Mouse (Mus musculus) inflammation-experienced regulatory T-cells, adult 6 months (primary cell): Measurements from ENCODE around the gene Gm49336. TPM values are rescaled to one million over a fixed set of nuclear protein-coding genes. Genes with fewer than 3 reads are reported as not detected.

Source experiments
- ATAC-seq: one replicate; pipeline ENCODE4 v1.8.0; 2017
- polyA plus RNA-seq, 3 experiments: library from polyadenylated mRNA; unstranded; fragments of 100-300 nt; shearing (Covaris generic); gene quantifications; one replicate each; pipeline ENCODE4 v1.2.1; 2017

Gene Gm49336
- polyA plus RNA-seq: 10 to 100 TPM; 15.5 to 20.0 (median 17.9) TPM

DNA sequence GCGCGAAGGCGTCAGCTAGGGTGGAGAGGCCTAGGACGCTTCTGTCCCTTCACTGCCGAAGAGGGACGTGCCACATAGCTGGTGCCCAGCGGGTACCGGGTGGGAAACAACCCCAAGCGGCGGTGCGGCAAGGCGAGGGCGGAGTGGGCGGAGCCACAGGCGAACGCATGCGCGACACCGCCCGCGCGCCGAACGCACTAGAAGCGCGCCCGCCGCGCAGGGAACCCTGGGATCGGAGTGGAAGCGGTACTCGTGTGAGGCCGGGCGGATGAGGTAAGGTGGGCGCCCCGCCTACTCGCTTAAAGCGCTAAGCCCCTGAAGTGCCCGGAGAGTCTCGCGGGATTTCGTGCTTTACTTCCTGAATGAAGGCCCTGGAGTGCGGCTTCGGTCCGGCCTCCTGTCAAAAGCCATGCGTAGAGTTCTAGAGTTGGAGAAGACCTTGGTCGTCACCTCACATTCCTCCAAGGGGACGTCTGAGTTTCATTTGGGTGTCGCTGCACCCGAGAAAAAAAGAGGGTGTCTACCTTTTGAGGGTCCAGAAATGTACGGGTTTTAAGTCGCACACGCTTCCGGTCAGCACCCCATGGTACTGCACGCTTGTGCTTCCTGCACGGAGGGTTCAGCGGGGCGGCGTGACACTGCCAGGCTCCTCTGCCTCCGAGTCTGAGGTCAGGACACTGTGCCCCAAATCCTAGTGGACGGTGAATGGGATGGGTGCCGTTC is at the start of gene Gm49336, which contains the start of gene Nupl1:
Gene Gm49336, minus strand, starts transcription at position 227 of the 723 bp plus-strand sequence.
Gene Nupl1, minus strand, starts transcription at position 151 of the 723 bp plus-strand sequence.
- ATAC-seq: peak; percentile 95

DNA sequence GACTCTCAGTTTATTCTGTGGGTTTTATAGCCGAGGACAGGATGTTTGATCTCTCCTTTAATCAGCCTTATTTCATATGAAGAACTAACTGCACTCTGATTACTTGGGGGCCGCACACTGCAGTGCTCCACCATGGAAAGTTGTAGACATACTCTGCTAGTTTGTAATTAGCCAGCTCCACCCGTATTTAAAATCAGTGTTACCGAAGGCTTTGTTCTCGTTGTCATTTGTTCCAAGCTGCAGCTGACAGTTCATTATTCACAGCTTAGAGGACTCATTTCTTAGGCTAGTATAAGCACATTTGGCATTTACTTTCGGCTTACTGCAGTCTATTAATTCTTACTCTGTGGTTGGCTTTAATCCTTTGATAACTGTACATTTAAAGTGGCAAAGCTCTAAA is 49.7 kb upstream of the Gm49336 start:
- ATAC-seq: no peak

DNA sequence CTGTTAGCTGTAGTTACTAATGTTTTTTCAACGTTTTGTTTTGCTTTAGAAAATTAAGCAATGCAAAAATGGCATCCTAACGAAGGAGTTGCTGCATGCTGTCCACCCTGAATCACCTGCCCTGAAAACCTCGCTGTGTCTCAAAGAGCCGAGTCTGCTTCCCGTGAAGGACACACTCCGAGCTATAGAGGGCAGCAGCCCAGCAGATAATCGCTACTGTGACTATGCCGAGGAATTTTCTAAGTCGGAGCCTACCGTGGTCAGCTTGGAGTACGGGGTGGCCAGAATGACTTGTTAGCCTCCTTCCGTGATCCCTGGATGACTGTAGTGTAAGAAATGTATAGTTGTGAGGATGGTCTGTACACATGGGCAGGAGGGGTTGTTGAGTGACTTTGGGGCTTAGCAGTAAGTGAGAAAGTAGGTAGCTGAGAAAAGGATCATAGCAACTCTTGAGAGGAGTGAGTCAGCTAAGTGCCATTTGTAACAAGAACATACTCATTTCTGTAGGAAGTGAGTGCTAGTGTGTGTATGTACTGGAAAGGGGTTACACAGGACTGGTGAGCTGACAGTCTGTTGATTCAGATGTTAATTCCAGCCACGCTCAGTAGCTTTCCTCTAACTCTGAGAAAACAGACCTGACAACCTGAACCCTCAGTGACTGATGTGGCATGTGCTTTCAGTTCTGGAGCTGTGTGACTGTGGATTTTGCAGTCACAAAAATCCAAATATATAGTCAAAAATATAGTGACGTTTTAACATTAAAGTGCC is 49.1 kb upstream of the Gm49336 start:
- ATAC-seq: no peak

DNA sequence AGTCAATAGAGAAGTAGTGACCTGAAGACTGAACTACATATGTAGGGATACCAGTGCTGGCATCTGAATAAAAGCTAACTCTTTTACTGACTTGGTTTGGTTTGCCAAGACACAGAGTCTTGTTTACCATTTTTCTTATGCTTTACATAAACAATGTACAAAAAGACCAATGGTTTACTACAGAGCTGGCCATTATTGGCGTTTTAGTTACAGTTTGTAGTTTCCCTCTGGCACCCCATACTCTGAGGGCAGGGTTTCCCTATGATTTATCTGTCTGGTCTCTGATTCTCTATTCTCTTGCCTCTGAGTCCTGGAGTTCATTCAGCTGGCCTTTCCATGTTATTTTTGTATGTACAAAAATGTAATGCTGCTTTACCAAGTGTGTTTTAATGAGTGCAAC is 44.2 kb upstream of the Gm49336 start:
- no peak for ATAC-seq

DNA sequence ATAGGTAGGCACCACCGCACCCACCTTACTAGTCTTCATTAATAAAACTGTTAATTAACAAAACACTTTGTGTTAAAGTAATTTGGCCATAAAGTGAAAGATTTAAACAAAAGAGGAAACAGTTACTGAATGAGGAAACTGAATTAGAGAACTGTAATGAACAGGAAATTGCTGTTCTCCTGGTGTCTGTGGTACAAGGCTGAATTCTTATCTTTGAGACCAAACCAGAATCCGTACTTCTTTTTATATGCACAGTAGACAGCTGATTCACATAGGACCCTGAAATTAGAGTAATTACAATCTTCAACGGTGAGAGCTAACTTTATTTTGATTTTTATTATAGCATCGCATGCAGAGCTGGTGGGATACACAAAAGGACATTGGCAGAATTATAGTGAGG is 39.1 kb upstream of the Gm49336 start:
- no peak for ATAC-seq

DNA sequence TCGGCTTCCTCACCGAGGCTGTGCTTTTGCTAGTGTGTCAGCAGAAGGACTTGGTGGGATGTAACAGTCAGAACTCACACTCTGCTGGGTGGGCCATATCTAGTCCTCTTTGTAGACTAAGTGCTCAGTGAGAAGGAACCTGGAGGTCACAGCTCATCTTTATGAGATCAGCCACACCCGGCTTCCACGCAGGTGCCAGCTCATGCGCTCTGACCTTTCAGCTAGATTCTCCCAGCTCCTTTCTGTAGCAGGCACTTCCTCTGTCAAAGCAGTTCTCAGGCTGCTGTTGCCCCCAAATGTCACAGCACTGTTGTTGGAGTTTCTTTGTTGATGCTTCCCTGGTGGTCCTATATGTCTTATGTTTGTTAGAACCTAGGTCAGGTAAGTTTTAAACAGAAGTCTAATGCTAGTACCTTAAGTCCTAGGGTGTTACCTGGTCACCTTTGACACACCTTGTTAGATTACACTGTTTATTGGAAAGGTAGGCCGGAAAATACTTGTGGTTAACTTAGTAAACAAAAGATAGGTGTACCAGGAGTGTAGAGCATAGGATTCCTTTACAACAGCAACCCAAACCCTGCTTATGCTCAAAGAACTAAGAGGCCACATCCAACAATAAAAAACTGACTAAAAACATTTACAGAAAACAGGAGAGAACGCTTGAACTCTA is 35.0 kb upstream of the Gm49336 start:
- ATAC-seq: no peak

DNA sequence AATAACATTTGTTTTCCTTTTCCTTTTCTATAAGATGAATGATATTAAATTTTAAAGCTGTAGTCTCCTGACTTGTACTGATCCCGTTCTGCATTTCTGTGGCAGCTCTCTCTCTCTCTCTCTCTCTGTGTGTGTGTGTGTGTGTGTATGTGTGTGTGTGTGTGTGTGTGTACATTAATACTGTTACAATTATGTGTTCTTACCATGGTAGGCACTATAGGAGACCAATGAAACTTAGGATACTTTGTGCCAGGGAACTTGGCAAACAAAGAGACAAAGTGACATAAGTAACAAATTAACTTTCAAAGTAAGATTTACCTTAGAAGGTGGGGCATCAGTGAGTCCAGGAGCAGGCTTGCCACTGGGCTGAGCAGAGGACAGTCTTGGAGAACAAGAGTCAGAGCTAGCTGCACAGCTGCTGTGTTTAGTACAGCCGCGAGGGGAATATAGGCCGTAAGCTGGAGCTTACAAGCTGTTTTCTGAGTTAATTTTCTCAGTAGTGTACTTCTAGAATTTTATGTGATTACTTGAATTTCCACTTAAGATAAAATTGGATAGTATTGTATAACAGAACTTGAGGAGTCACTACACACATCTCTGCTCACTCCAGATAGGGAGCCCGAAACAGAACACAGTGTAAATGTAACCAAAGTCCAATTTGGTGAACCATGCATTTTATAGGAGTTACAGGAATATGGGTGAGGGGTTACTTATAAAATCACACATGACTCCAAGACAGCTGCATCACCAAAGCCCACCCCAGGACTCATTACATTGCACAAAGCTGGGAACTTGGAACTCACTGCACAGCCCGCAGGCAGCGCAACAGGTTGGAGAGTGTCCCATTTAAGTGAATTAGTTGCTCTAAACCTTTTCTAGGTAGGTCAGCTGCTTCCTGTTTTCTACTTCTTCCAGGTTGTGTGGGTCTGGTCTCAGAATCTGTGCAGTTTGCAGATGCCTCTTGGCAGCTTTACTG is 24.3 kb upstream of the Gm49336 start:
- ATAC-seq: no peak

DNA sequence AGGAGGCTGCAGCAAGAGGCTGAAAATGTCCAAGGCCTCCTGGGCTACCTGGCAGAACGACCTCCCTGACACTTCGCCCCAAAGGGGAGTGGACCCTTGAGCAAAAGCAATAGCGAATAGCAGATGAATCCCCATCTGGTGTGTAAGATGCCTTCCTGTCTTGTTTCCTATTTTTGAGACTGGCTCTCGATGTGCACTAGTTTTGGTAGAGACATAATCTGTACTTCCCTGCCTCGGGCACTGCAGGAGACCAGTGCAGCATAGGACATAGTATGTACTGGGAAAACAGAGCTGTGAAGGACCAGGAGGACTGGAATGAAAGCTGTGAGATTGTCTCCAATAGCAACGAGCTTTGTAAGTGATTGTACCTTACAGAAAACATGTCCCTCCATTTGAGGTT is 22.0 kb upstream of the Gm49336 start:
- ATAC-seq: no peak

DNA sequence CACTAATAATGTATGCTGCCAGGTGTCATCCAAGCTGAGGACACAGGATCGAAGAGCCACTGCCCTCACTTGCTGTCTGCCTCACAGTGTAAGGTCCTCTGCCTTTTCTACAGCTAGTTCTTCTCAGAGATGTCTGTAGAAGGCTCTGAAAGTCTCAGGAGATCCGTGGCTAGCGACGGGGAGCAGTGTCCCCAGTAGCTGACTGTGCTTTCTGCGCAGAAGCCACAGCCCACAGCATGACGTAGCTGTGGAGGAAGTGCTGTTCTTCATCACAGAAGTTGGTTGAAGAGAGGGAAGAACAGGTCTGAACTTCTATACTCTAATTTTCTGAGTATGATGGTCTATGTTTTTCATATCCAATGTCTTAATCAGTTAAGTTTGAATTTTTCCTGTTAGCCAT is 18.0 kb upstream of the Gm49336 start:
- peak; percentile 55 for ATAC-seq

DNA sequence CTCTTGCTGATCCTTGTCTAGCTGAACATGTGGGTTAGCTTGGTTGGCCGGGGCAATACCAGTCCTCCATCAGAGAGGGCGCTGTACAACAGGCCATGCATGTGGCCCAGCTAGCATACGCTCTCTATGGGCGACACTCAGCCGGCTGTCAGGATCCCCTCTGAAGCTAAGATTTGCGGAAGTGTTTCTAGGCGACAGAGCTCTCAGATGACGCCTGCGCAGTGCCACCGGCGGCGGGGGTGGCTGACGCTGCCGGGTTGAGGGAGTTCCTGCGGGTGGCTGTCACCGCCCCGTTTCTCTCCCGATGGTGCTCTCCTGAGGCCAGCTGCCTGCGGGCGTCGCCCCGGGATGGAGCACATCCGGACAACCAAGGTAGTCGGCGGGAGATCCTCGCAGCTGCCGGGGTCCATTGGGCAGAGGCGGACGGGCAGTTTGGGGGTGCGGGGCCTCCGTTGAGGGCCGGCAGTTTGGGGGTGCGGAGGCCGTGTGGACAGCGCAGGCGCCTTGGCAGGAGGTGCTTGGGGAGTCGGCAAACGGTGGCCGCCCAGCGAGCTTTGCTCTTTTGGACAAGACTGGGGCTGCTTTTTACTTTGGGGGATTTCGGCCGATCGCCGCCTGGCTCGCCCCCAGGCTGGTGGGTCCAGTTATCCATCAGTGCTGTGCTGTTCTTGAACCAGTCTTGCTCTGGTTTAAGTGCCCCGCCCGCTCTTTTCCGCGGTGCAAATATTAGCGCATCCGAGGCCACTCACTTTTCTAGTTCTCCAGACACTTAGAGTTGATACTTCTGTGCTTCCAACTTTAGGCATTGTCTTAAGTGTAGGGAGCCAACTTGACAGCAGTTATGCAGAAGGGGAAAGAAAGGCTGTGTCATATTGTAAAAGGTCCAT is 13.9 kb upstream of the Gm49336 start, which contains the start of gene Mtmr6:
Gene Mtmr6, plus strand, starts transcription at position 239 of the 887 bp plus-strand sequence.
- ATAC-seq: peak; percentile 94

DNA sequence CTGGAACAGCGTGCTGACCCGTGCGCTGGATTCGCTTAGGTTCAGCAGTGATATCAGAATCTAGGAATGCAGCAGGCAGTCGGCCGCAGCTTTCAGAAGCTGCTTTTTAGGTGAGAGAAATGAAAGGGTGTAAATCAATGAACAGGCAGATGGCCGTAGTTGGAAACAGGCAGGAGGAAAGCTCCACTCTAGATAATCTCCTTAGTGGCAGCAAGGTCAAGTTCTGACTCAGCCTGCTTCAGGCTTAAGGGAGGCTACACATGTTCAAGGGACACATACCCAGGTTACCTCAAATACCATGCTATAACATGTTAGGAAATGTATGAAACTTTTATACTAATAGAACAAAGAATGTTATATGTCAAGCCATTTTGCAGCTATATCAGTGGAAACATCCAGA is 11.0 kb upstream of the Gm49336 start:
- ATAC-seq: no peak

DNA sequence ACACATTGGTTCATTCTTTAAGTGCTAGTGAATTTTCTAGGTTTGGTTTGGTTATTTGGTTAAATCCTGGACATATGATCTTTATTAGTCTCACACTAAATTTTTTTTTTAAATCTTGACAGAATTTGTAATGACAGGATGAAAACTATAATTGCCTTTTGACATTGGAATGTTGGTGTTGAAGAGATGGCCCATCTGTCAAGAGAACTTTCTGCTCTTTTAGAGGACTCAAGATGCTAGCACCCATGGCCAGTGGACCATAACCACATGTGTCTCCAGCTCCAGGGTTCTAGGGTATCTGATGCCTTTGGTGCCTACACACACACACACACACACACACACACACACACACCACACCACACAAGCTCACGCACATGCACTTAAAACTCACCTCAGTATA is 6.5 kb upstream of the Gm49336 start:
- no peak for ATAC-seq

DNA sequence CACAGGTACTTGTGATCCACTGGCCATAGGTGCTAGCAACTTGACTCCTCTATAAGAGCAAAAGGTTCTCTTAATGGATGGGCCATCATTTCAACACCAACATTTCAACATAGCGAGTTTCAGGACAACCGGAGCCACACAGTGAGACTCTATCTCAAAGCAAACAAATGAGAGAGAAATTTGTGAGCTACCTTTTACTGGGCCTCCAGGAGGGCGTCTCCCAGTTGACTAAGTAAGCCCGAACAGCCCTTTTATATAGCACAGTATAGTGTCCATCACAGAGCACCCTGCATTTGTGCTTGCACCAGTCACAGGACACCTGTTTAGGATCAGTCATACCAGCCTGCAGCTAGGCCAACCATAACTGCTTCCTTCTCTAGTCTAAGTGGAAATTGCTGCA is 5.8 kb upstream of the Gm49336 start:
- no peak for ATAC-seq

DNA sequence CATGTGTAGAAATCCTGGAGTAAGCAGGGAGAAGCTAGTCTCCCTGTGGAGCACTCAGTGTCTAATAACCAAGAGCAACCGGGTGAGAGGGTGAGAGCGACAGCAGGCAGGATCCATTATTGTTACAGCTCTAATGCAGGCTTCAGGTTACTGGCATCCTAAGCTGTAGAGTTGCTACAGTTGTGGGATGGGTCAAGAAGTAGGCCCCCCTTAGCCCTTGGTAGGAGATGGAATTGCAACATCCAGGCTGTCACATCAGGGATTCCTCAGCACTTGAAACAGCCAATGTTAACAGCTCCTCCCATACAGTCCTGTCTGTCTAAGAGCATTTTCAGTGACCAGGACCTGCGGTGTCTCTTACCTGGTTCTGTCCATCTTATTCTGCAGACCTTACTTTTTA is 5.0 kb upstream of the Gm49336 start:
- ATAC-seq: no peak

DNA sequence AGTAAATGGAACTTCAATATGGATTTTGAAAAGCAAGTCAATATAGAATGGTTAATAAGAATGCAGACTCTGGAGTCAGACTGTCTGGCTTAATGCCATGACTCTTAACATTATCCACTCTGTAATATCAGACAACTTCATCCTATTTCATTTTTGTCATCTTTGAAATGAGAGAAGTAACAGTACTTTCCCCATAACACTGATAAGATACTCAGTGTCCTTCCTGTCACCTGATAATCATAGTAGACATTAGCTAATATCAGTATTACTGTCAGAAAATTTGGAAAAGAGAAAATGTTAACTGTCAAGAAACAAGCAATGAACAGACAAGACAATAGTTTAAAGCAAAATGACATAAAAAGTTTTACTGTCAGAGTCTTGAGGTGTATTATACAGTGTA is 3.5 kb upstream of the Gm49336 start:
- no peak for ATAC-seq

DNA sequence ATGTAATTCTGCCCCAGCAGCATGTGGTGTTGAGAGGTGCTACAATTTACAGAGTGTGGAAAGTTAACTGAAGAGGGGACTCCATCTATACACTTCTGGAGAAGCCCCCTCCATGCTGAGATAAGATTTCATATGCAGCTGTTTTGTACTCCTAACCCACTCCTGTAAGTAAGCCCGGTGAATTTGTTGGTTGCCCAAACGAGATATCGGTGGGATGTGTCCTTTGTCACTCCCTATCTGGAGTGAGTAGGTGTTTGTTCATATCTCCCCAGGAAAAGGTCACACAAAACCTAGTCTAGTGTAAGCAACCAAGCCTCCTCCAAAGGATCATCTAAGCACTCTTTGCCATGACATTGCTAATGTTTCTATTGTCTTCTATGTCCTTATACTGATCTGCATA is 2.2 kb upstream of the Gm49336 start:
- ATAC-seq: no peak

DNA sequence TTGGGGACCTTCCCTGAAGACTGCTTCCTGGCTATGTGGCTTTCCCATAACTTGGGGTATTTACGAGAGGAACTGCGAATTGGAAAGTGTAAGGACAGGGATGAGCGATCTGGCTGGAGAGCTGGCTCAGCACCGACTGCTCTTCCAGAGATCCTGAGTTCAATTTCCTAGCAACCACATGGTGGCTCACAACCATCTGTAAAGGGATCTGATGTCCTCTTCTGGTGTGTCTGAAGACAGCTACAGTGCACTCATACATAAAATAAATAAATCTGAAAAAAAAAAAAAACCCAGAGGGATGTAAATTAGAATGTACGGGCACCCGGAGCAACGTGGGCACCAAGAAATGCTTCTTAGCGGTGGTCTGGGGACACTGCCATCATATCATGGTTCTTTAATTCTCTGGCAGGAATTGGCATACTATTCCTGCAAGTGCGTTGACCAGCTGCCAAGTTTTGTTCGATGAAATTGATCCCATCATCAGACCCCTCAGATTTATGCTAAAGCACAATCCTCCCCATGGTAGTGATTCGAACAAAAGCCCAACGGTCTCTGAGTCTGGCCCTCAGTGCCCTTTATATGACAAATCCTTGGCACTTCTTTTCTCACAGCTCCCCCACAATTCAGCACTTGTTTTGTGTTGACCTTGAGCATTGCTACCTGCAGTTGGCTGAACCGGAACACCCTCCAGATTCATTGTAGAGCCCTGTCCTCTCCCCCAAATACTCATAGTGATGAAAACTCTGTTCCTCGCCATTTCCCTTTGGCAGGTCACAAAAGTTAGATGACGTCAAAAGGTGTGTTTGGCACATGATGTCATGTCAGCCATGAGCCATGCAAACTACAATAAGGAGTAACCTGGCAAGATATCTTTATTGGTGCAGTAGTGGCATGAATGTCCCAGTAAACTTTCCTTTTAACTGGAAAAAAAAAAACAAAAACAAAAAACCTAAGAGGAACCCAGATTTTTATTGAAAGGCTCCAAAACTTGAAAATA is 995 bp upstream of the Gm49336 start:
- no peak for ATAC-seq

DNA sequence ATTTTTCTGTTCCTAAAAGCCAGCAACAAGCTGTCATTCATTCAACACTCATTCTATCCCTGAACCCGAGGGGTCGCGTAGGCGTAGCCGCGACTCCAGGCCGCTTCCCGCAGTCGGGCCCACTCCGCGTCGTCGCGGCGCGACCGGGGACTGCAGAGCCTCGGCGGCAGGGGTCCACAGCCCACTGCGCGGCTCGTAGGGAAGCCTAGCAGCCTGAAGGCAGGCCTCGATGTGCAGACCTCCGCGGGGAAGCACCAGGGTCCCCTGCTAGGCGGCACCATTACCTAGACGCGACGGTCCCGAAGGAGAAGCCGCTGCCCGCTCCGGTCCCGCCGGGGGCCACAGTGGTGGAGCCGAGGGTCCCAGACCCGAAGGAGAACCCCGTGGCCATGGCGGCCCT is 428 bp downstream of the Gm49336 start:
- ATAC-seq: peak; percentile 27

DNA sequence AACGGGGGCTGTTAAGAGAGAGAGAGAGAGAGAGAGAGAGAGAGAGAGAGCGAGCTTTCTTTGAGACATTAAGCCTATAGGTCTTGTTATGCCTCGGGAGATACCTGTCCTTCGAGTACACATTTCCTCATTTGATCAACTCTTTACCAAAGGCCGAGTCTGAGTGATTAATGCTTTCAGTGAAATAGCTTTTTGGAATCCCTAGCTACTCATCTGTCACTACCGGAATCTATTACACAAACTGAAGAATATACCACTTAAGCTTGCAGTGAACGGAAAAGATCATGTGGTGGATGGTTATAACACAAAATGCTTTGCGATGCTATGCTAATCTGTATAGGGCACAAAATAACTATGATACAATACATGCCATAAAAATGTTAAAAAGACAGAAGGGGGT is 941 bp downstream of the Gm49336 start:
- ATAC-seq: no peak

DNA sequence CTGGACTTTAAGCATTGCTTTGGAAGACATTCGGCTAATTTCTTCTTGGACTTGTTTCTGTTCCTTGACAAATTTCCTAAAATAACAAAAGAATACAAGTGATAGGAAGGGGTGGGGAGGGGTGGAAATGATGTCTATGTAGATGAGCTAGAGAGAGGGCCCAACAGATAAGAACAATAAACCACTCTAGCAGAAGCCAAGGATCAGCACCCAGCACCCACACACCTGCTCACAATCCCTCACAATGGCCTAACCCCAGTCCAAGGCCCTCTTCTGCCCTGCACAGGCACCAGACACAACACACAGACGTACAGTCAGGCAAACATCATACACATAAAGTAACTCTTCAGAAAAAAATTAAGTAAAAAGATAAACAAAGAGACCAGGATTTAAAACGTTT is 12.8 kb downstream of the Gm49336 start:
- no peak for ATAC-seq
